Mouse (Mus musculus) gastrocnemius, postnatal 14 days (tissue): ENCODE results near the gene Scn2b. TPM values are rescaled to one million over a fixed set of nuclear protein-coding genes. Genes with fewer than 3 reads are reported as not detected.

Source experiments
- DNase-seq: peaks from one replicate; pipeline ENCODE4 v3.0.0; 2021; ENCODE audit warnings: mixed read lengths
- intact Hi-C: fragments of 180-260 bp; cut with DNase I; formaldehyde crosslinking; loops from one replicate; pipeline ENCODE4 v1.15.1; 2025; ENCODE audit warnings: low total_unique reads
- total RNA-seq, 2 experiments: library from RNA; stranded (reverse); gene quantifications; 2 replicates each; pipeline ENCODE4 v1.2.3; 2021

The Scn2b gene
- total RNA-seq, 2 experiments from 2014 or later, result 1.9 to 2.6 TPM

GRCm38 (mm10) chr9:45146267-45146597, 28.6 kb downstream of the Scn2b start:
- DNase-seq, result no peak
- intact Hi-C loops, result loop anchor here (2.0 to 5.0 kb wide), 2 partner anchors 25 to 124 kb away; no protein-coding TSS in a partner anchor

GRCm38 (mm10) chr9:45150933-45151332, 33.4 kb downstream of the Scn2b start:
- intact Hi-C loops, result no loop called here
- no peak for DNase-seq

GRCm38 (mm10) chr9:45153361-45153760, 35.8 kb downstream of the Scn2b start:
- intact Hi-C loops, result no loop called here
- DNase-seq, result no peak

GRCm38 (mm10) chr9:45167903-45168302, 50.3 kb downstream of the Scn2b start:
- intact Hi-C loops, result no loop called here
- DNase-seq, result no peak

- DNase-seq, result no peak
- intact Hi-C loops, result no loop called here
These were observed 52.6 kb downstream of the Scn2b start for GRCm38 (mm10) chr9:45170150-45170549.

GRCm38 (mm10) chr9:45171073-45171610, 53.6 kb downstream of the Scn2b start:
- intact Hi-C loops, result no loop called here

GRCm38 (mm10) chr9:45173475-45173874, 55.9 kb downstream of the Scn2b start:
- intact Hi-C loops, result no loop called here
- DNase-seq, result no peak

More at GRCm38 (mm10) chr9:45171073-45171610, 53.6 kb downstream of the Scn2b start:
- no peak for DNase-seq

- intact Hi-C loops, result no loop called here
- no peak for DNase-seq
These were observed 61.7 kb downstream of the Scn2b start for GRCm38 (mm10) chr9:45179282-45179681.

Other genes starting within 250 kb of the Scn2b start
- gene Kmt2a, start 236.5 kb upstream of the Scn2b start, total RNA-seq, result 10 to 100 TPM; 11.8 to 14.3 TPM
- 100 to 1,000 TPM; 663 to 775 TPM for gene Atp5l, start 197.0 kb upstream of the Scn2b start, total RNA-seq
- 10 to 100 TPM; 31.9 to 36.4 TPM for gene Ube4a, start 152.2 kb upstream of the Scn2b start, total RNA-seq
- under 1 TPM in 1 of 2 experiments, not detected in 1; 0.13 TPM for gene Cd3g, start 137.4 kb upstream of the Scn2b start, total RNA-seq
- gene Cd3d, start 136.0 kb upstream of the Scn2b start, total RNA-seq, result under 1 TPM in 1 of 2 experiments, not detected in 1; 0.33 TPM
- gene Cd3e, start 108.2 kb upstream of the Scn2b start, total RNA-seq, result not detected
- gene Mpzl2, start 78.0 kb upstream of the Scn2b start, total RNA-seq, result under 1 TPM; 0.11 to 0.27 TPM
- 1 to 10 TPM; 1.1 to 2.5 TPM for gene Mpzl3, start 62.6 kb upstream of the Scn2b start, total RNA-seq
- gene Jaml, start 38.6 kb upstream of the Scn2b start, total RNA-seq, result under 1 TPM; 0.37 to 0.69 TPM
- gene Scn4b, start 20.6 kb downstream of the Scn2b start, total RNA-seq, result 100 to 1,000 TPM in 1 of 2 experiments, 10 to 100 TPM in 1; 99.1 to 115 TPM
- under 1 TPM in 1 of 2 experiments, not detected in 1; 0.12 TPM for gene BC049352, start 64.2 kb downstream of the Scn2b start, total RNA-seq
- gene Tmprss4, start 86.3 kb downstream of the Scn2b start, total RNA-seq, result not detected
- under 1 TPM; 0.64 TPM for gene Il10ra, start 151.4 kb downstream of the Scn2b start, total RNA-seq
- under 1 TPM; 0.06 to 0.18 TPM for gene Tmprss13, start 201.3 kb downstream of the Scn2b start, total RNA-seq